Mouse (Mus musculus): Measurements from ENCODE around the gene Kdr.
A peak's percentile ranks its signal among the peaks of the same experiment; 100 is the strongest.

DNA sequence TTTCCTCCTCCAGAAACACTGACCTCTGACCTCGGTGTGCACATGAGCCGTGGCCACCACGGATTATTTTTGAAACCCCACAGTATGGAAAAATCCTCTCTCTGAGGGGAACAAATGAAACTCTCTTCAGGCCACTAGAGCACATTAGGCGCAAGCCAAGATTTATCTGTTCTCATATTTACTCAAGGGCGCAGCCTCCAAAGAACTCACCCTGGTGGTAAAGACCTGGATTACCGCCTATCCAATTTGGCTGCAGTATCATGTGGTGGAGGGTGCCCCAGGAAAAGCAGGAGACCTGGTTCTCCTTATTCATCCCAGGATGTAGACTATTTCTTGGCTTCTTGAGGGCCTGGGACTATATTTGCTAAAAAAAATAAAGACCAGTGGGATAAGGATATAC is 48.5 kb upstream of the Kdr start:
- TF ChIP-seq CTCF (IDR thresholded peaks at IDR 0.05; ENCODE audit: low read depth) (peak; percentile 36), EP300 (optimal IDR thresholded peaks at IDR 0.05) (no peak)
